Comparison of ENCODE assay signal across 15 mouse cellular contexts in the genomic region with DNA sequence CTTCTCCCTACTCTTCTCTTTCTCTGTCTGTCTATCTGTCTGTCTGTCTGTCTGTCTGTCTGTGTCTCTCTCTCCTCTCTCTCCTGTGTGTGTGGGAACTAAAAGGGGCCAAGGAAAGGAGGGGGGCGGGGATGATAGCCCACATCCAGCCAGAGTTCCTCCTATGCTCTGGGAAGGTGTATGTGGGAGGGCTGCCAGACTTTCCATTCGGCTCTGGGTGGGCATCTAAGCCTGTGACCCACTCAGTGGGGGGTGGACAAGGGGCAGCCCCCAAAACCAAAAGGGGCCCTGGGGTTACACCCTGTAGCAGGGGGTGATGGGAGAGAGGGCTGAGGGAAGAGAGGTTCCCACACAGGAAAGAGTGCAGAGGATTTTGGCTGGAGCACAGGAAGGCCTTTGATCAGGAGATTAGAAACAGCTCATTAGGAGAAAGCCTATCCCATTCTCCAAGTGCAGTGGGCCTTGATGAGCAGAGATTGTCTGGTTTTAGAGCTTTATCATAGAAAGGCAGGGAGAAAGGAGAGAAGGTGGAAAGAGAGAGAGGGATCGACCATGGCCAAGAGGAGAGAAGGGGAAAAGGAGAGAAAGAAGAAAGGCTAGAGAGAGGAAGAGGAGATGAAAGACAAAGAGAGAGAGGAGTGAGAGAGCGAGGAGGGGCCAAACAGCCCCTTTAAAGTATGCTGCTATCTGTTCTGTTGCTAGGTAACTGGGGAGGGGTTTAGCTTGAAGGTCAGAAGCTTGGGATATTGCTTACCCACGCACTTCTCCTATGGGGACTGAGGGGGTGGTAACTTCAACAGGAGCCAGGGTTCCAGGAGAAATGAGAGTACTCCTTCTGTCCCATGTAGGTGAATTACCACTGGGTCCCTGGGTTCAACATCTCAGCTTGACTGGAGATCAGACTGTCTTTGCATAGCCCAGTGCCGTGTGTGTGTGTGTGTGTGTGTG.
DNase-seq lines count a peak whose midpoint lies in the region; ATAC-seq and TF ChIP-seq lines count a peak whose summit lies in the region.
"Had no signal": no experiment of that assay in that cellular context is flagged by ENCODE, and none has a peak within 500 bp of the region (broad histone marks: within the 10 kb centered on the region; RNA-seq: fewer than 3 reads in every experiment).

No protein-coding gene starts in this region.

- no peaks in the 10 kb centered on the region for H3K27me3 ChIP-seq in lung, embryonic 14.5 days (ENCODE audit: insufficient read depth, low read length)
- H3K27me3 ChIP-seq in midbrain, embryonic 14.5 days (ENCODE audit: control insufficient read depth, insufficient read depth, low read length): no peaks in the 10 kb centered on the region
- H3K27me3 ChIP-seq in intestine, embryonic 16.5 days (replicated peaks; ENCODE audit: control insufficient read depth, insufficient read depth, low read length): no peaks in the 10 kb centered on the region
- H3K27me3 ChIP-seq: embryonic facial prominence, embryonic 13.5 days; heart, embryonic 15.5 days; intestine, embryonic 15.5 days had no signal

- H3K4me1 ChIP-seq in lung, embryonic 14.5 days (ENCODE audit: insufficient read depth): no peaks in the 10 kb centered on the region
- 0 out of 2 replicates have a peak, but pooled peaks cover 5% of the 10 kb centered on the region for H3K4me1 ChIP-seq in midbrain, embryonic 14.5 days (ENCODE audit: control insufficient read depth, insufficient read depth, low read length)
- H3K4me1 ChIP-seq in intestine, embryonic 16.5 days (ENCODE audit: control insufficient read depth, insufficient read depth, low read length): no peaks in the 10 kb centered on the region
- H3K4me1 ChIP-seq: heart, embryonic 15.5 days; intestine, embryonic 15.5 days had no signal

- no peaks in the 10 kb centered on the region for H3K36me3 ChIP-seq in lung, embryonic 14.5 days (ENCODE audit: insufficient read depth)
- H3K36me3 ChIP-seq in midbrain, embryonic 14.5 days (ENCODE audit: control insufficient read depth, insufficient read depth, low read length): no peaks in the 10 kb centered on the region
- no peaks in the 10 kb centered on the region for H3K36me3 ChIP-seq in intestine, embryonic 16.5 days (ENCODE audit: control insufficient read depth, insufficient read depth, low read length)
- H3K36me3 ChIP-seq: embryonic facial prominence, embryonic 13.5 days; heart, embryonic 15.5 days; intestine, embryonic 15.5 days had no signal

- ATAC-seq in lung, embryonic 14.5 days (ENCODE audit: insufficient read depth): peak; percentile 35; the same call in 1 of the 2 replicates
- ATAC-seq in midbrain, embryonic 14.5 days (ENCODE audit: low FRiP score, low TSS enrichment): 0 out of 2 replicates have a peak, but pooled peaks have one; percentile 27
- ATAC-seq in intestine, embryonic 16.5 days: no peak
- ATAC-seq: intestine, embryonic 15.5 days had no signal

- H3K9ac ChIP-seq in lung, embryonic 14.5 days: no peak overlapping the region
- no peak overlapping the region for H3K9ac ChIP-seq in midbrain, embryonic 14.5 days (replicated peaks; ENCODE audit: low read length)
- H3K9ac ChIP-seq in intestine, embryonic 16.5 days (ENCODE audit: low read depth, low read length): no peak overlapping the region
- H3K9ac ChIP-seq: embryonic facial prominence, embryonic 13.5 days; heart, embryonic 15.5 days; intestine, embryonic 15.5 days had no signal

- H3K9me3 ChIP-seq in lung, embryonic 14.5 days (ENCODE audit: low read depth, low read length): no peaks in the 10 kb centered on the region
- no peaks in the 10 kb centered on the region for H3K9me3 ChIP-seq in midbrain, embryonic 14.5 days (ENCODE audit: control insufficient read depth, low read length)
- H3K9me3 ChIP-seq in intestine, embryonic 16.5 days (ENCODE audit: control insufficient read depth, low read length): no peaks in the 10 kb centered on the region
- H3K9me3 ChIP-seq: embryonic facial prominence, embryonic 13.5 days; heart, embryonic 15.5 days; intestine, embryonic 15.5 days had no signal

- no peak overlapping the region for H3K4me2 ChIP-seq in lung, embryonic 14.5 days
- no peak overlapping the region for H3K4me2 ChIP-seq in midbrain, embryonic 14.5 days (ENCODE audit: low read length)
- H3K4me2 ChIP-seq in intestine, embryonic 16.5 days (ENCODE audit: low read depth, low read length): no peak overlapping the region
- H3K4me2 ChIP-seq: embryonic facial prominence, embryonic 13.5 days; heart, embryonic 15.5 days; intestine, embryonic 15.5 days had no signal

- no peak overlapping the region for H3K27ac ChIP-seq in lung, embryonic 14.5 days (ENCODE audit: low read depth)
- no peak overlapping the region for H3K27ac ChIP-seq in midbrain, embryonic 14.5 days (replicated peaks; ENCODE audit: low read depth, low read length)
- H3K27ac ChIP-seq in intestine, embryonic 16.5 days (ENCODE audit: low read length): no peak overlapping the region
- H3K27ac ChIP-seq: embryonic facial prominence, embryonic 13.5 days; heart, embryonic 15.5 days; intestine, embryonic 15.5 days had no signal

- H3K4me3 ChIP-seq in lung, embryonic 14.5 days (ENCODE audit: low read depth, low read length): no peak overlapping the region
- H3K4me3 ChIP-seq in midbrain, embryonic 14.5 days (replicated peaks; ENCODE audit: low read depth, low read length): no peak overlapping the region
- no peak overlapping the region for H3K4me3 ChIP-seq in intestine, embryonic 16.5 days (ENCODE audit: low read length)
- H3K4me3 ChIP-seq: embryonic facial prominence, embryonic 13.5 days; heart, embryonic 15.5 days; intestine, embryonic 15.5 days; myocyte had no signal

- DNase-seq in cerebellum, postnatal 10 days: peak; percentile 13 to 20
- DNase-seq in cerebellum, adult 8-10 months: no peak
- DNase-seq in lung, embryonic 14.5 days: no peak
- no peak for DNase-seq in lung, postnatal 4 days
- peak; percentile 21 for DNase-seq in embryo, embryonic 9.5 days (ENCODE audit: extremely low spot score)
- DNase-seq in midbrain, embryonic 14.5 days: no peak
- DNase-seq in frontal cortex, adult 2 months (ENCODE audit: extremely low spot score in 1 of 2, low spot score in 1 of 2): no peak
- DNase-seq: cerebellum, adult 18-20 months; lung, postnatal 36 days; thymus, postnatal 36 days had no signal

- TF ChIP-seq CTCF in lung, embryonic 14.5 days (IDR thresholded peaks at IDR 0.05; ENCODE audit: low read depth): no peak

- WGBS in lung, embryonic 14.5 days: 47% methylated on average over 6 of the region's 6 CpGs
- WGBS in midbrain, embryonic 14.5 days: 14% methylated on average over 5 of the region's 6 CpGs
- WGBS in intestine, embryonic 16.5 days: 57% methylated on average over 6 of the region's 6 CpGs

Comparison
In these comparisons a context has a peak if more than half of its experiments do, and no peak if none do; other contexts are left out.
1. DNase-seq: peak in cerebellum, postnatal 10 days (2 of 2) and embryo, embryonic 9.5 days (single experiment); none in cerebellum, adult 8-10 months (single experiment), lung, embryonic 14.5 days (single experiment), lung, postnatal 4 days (0 of 2), midbrain, embryonic 14.5 days (single experiment) and frontal cortex, adult 2 months (0 of 2).